Mouse (Mus musculus): ENCODE measurements around the gene Vmn1r38.
"Not testable (repeated sequence)": the region's sequence is repeated elsewhere in the genome, so short reads cannot be mapped to it uniquely, and the experiment has no call there.

Gene Vmn1r38

GRCm38 (mm10) chr6:66782527-66782926 is at the start of gene Vmn1r38:
Gene Vmn1r38, minus strand, starts transcription at chr6:66782627.
- DNase-seq: not testable (repeated sequence)

GRCm38 (mm10) chr6:66810509-66810908 is 28.1 kb upstream of the Vmn1r38 start, which contains the start of gene Vmn1r39:
Gene Vmn1r39, minus strand, starts transcription at chr6:66810609.
- DNase-seq: no peak

- no peak for DNase-seq
These were observed 23.9 kb upstream of the Vmn1r38 start for GRCm38 (mm10) chr6:66806311-66806710.

GRCm38 (mm10) chr6:66805713-66806112 is 23.3 kb upstream of the Vmn1r38 start:
- DNase-seq: no peak

- not testable (repeated sequence) for DNase-seq
These were observed 53.3 kb downstream of the Vmn1r38 start, which contains the start of gene Vmn1r37 for GRCm38 (mm10) chr6:66729082-66729481. Gene Vmn1r37, plus strand, starts transcription at chr6:66729382.

All from cerebellum, adult 18-20 months (tissue).